Mouse (Mus musculus) MEL (cell line): ENCODE measurements around the gene Btd. TPM values are rescaled to one million over a fixed set of nuclear protein-coding genes. Genes with fewer than 3 reads are reported as not detected.
A peak's percentile ranks its signal among the peaks of the same experiment; 100 is the strongest.

Source experiments
- DNase-seq: peaks from one replicate; pipeline ENCODE4 v3.0.0; 2011; ENCODE audit warnings: low read depth, low spot score
- H3K27ac ChIP-seq: 2 replicates; pipeline ENCODE4 v1.5.1; 2012; ENCODE audit warnings: low read depth, mild to moderate bottlenecking, control low read depth, low read length, moderate library complexity; ENCODE audit not compliant: control insufficient read depth
- H3K27me3 ChIP-seq, 2 experiments: fragments of 150-350 bp in 1 of 2; sonication (generic) in 1 of 2; 2 replicates each; pipeline ENCODE4 v1.6.1; 2012; ENCODE audit warnings: low read length in 2 of 2, mild to moderate bottlenecking in 2 of 2, improper control_type of control experiment in 1 of 2, moderate library complexity in 1 of 2; ENCODE audit not compliant: insufficient read depth in 2 of 2, control insufficient read depth in 1 of 2
- H3K36me3 ChIP-seq, 2 experiments: 2 replicates each; pipeline ENCODE4 v1.6.1; 2012 to 2014; ENCODE audit warnings: low read length in 2 of 2, improper control_type of control experiment in 1 of 2, inconsistent platforms in 1 of 2, mild to moderate bottlenecking in 1 of 2; ENCODE audit not compliant: insufficient read depth in 2 of 2, control insufficient read depth in 1 of 2
- H3K4me1 ChIP-seq, 2 experiments: fragments of 150-350 bp in 1 of 2; sonication (generic) in 1 of 2; 2 replicates each; pipeline ENCODE4 v1.6.1; 2012; ENCODE audit warnings: low read length in 2 of 2, improper control_type of control experiment in 1 of 2, mild to moderate bottlenecking in 1 of 2; ENCODE audit not compliant: insufficient read depth in 2 of 2, control insufficient read depth in 1 of 2
- H3K4me3 ChIP-seq, 2 experiments: fragments of 150-350 bp in 1 of 2; sonication (generic) in 1 of 2; 2 replicates each; pipeline ENCODE4 v1.5.1; 2012; ENCODE audit warnings: low read depth in 2 of 2, low read length in 2 of 2, mild to moderate bottlenecking in 2 of 2, moderate library complexity in 2 of 2, control low read depth in 1 of 2, improper control_type of control experiment in 1 of 2; ENCODE audit not compliant: control insufficient read depth in 1 of 2, insufficient read depth in 1 of 2
- H3K79me2 ChIP-seq: 2 replicates; pipeline ENCODE4 v1.6.1; 2012; ENCODE audit warnings: mild to moderate bottlenecking, low read length, moderate library complexity; ENCODE audit not compliant: control insufficient read depth, poor library complexity, insufficient read depth
- H3K9ac ChIP-seq: 2 replicates; pipeline ENCODE4 v1.6.1; 2012; ENCODE audit warnings: low read depth, mild to moderate bottlenecking, control low read depth, low read length, moderate library complexity; ENCODE audit not compliant: control insufficient read depth, poor library complexity, severe bottlenecking
- H3K9me3 ChIP-seq: fragments of 150-350 bp; sonication (generic); replicated peaks from 2 replicates; pipeline ENCODE4 v1.6.1; 2012; ENCODE audit warnings: mild to moderate bottlenecking, low read length, improper control_type of control experiment, moderate library complexity; ENCODE audit not compliant: insufficient read depth
- CHD1 ChIP-seq: IDR thresholded peaks from 2 replicates; pipeline ENCODE4 v1.6.1; 2012; ENCODE audit warnings: low read depth, mild to moderate bottlenecking, inconsistent platforms, low read length, improper control_type of control experiment
- CHD2 ChIP-seq: IDR thresholded peaks from 2 replicates; pipeline ENCODE4 v1.6.1; 2011; ENCODE audit warnings: low read length, improper control_type of control experiment
- EP300 ChIP-seq, 2 experiments: IDR thresholded peaks; 2 replicates each; pipeline ENCODE4 v1.6.1; 2011; ENCODE audit warnings: improper control_type of control experiment in 2 of 2, low read length in 2 of 2, low read depth in 1 of 2, mild to moderate bottlenecking in 1 of 2
- ETS1 ChIP-seq: IDR thresholded peaks from 2 replicates; pipeline ENCODE4 v1.6.1; 2012; ENCODE audit warnings: low read depth, mild to moderate bottlenecking, inconsistent platforms, low read length, improper control_type of control experiment, moderate library complexity
- KAT2A ChIP-seq: conservative IDR thresholded peaks from 2 replicates; pipeline ENCODE4 v1.6.1; 2012; ENCODE audit warnings: low read depth, low read length, improper control_type of control experiment, inconsistent platforms
- MYB ChIP-seq: IDR thresholded peaks from 2 replicates; pipeline ENCODE4 v1.6.1; 2011; ENCODE audit warnings: mild to moderate bottlenecking, low read depth, low read length, improper control_type of control experiment
- NELFE ChIP-seq: IDR thresholded peaks from 2 replicates; pipeline ENCODE4 v1.6.1; 2011; ENCODE audit warnings: low read depth, low read length, improper control_type of control experiment
- RAD21 ChIP-seq: IDR thresholded peaks from 2 replicates; pipeline ENCODE4 v1.6.1; 2011; ENCODE audit warnings: mild to moderate bottlenecking, low read depth, low read length, improper control_type of control experiment
- SMC3 ChIP-seq: IDR thresholded peaks from 2 replicates; pipeline ENCODE4 v1.6.1; 2011; ENCODE audit warnings: low read depth, low read length, improper control_type of control experiment
- TCF12 ChIP-seq: IDR thresholded peaks from 2 replicates; pipeline ENCODE4 v1.6.1; 2014; ENCODE audit warnings: low read depth, mild to moderate bottlenecking, inconsistent platforms, low read length, improper control_type of control experiment, moderate library complexity
- UBTF ChIP-seq: IDR thresholded peaks from 2 replicates; pipeline ENCODE4 v1.6.1; 2012; ENCODE audit warnings: low read depth, mild to moderate bottlenecking, inconsistent platforms, low read length, improper control_type of control experiment, moderate library complexity, borderline replicate concordance; ENCODE audit not compliant: insufficient read depth
- USF1 ChIP-seq: IDR thresholded peaks from 2 replicates; pipeline ENCODE4 v1.6.1; 2014; ENCODE audit warnings: low read depth, mild to moderate bottlenecking, inconsistent platforms, low read length, improper control_type of control experiment, moderate library complexity
- USF2 ChIP-seq, 2 experiments: IDR thresholded peaks; 2 replicates each; pipeline ENCODE4 v1.6.1; 2011 to 2012; ENCODE audit warnings: improper control_type of control experiment in 2 of 2, low read length in 2 of 2, borderline replicate concordance in 1 of 2, inconsistent platforms in 1 of 2, low read depth in 1 of 2, mild to moderate bottlenecking in 1 of 2; ENCODE audit not compliant: insufficient read depth in 1 of 2
- ZNF384 ChIP-seq: IDR thresholded peaks from 2 replicates; pipeline ENCODE4 v1.6.1; 2012; ENCODE audit warnings: low read depth, mild to moderate bottlenecking, inconsistent platforms, low read length, improper control_type of control experiment
- polyA plus RNA-seq, 2 experiments: library from polyadenylated mRNA; stranded (reverse) in 1 of 2; unstranded in 1 of 2; fragments of >175 nt in 1 of 2; fragments of >200 nt in 1 of 2; gene quantifications; 2 replicates each; pipeline versions ENCODE4 v1.2.1 to v1.2.4; 2012; ENCODE audit warnings: low replicate concordance in 2 of 2, low read depth in 1 of 2; ENCODE audit not compliant: insufficient read length in 2 of 2, insufficient read depth in 1 of 2, missing spikeins in 1 of 2
- total RNA-seq: library from RNA; depleted of rRNA; stranded (reverse); fragments of 300-350 nt; gene quantifications from 2 replicates; pipeline ENCODE4 v1.2.3, GENCODE M21; 2012

The Btd gene
- total and polyA plus RNA-seq, 3 experiments = 7.2 to 12.9 TPM; not detected in 1

- Histone ChIP-seq H3K9me3 (no peaks in the 10 kb centered on the region), H3K27me3 (no peaks in the 10 kb centered on the region), H3K27ac (peak overlapping the region; percentile 73), H3K4me1 (peaks cover 11 to 19% of the 10 kb centered on the region in 2 experiments; a peak in 3 of 4 replicates), H3K79me2 (no peaks in the 10 kb centered on the region; the same call in none of the 2 replicates), H3K9ac (peak overlapping the region; percentile 70), H3K36me3 (peaks cover 0 to 11% of the 10 kb centered on the region in 2 experiments; a peak in 2 of 4 replicates), H3K4me3 (peak overlapping the region; percentile 61 to 88)
- DNase-seq = peak; percentile 53
- TF ChIP-seq CHD1 = no peak
- no peak for TF ChIP-seq CHD2
- no peak for TF ChIP-seq UBTF
- TF ChIP-seq ZNF384 = no peak
Observed at GRCm38 (mm10) chr14:31641506-31642155, 803 bp downstream of the Btd start.

GRCm38 (mm10) chr14:31644183-31644830 lies 3.5 kb downstream of the Btd start:
- no peaks in the 10 kb centered on the region for H3K9me3 ChIP-seq
- no peak overlapping the region for H3K9ac ChIP-seq
- peak; percentile 45 for DNase-seq
- H3K27me3 ChIP-seq = no peaks in the 10 kb centered on the region
- peak overlapping the region; percentile 63 for H3K27ac ChIP-seq
- H3K36me3 ChIP-seq = peaks cover 0 to 11% of the 10 kb centered on the region in 2 experiments; a peak in 2 of 4 replicates
- no peak overlapping the region for H3K4me3 ChIP-seq
- no peaks in the 10 kb centered on the region; the same call in none of the 2 replicates for H3K79me2 ChIP-seq
- peaks cover 11 to 19% of the 10 kb centered on the region in 2 experiments; a peak in 3 of 4 replicates for H3K4me1 ChIP-seq
- TF ChIP-seq ETS1 (peak; percentile 41; the same call in 1 of the 2 replicates), EP300 (IDR thresholded peaks at IDR 0.05; ENCODE audit: low read depth in 1 of 2, low read length in 2 of 2) (peak in 1 of 2 experiments; percentile 75; a peak in 2 of 4 replicates), NELFE (no peak), RAD21 (no peak), KAT2A (no peak), TCF12 (peak; percentile 65; the same call in 1 of the 2 replicates), USF1 (no peak), USF2 (IDR thresholded peaks at IDR 0.05; ENCODE audit: borderline replicate concordance in 1 of 2, insufficient read depth in 1 of 2, low read depth in 1 of 2, low read length in 2 of 2) (no peak), MYB (0 out of 2 replicates have a peak, but pooled peaks have one; percentile 22), SMC3 (no peak), ZNF384 (peak; percentile 29; the same call in 1 of the 2 replicates)
